Mouse (Mus musculus): ENCODE data around the gene Gnb1l.

GRCm38 (mm10) chr16:18584901-18585510 lies 86.5 kb downstream of the Gnb1l start:
- TF ChIP-seq POLR2A (IDR thresholded peaks at IDR 0.05; ENCODE audit: low read depth, low read length) = no peak
- no peak for TF ChIP-seq CTCF (IDR thresholded peaks at IDR 0.05; ENCODE audit: extremely low read depth, insufficient read length, insufficient replicate concordance, low read depth, low read length)
